Mouse (Mus musculus) C2C12 (cell line): ENCODE results near the gene Eed. TPM values are rescaled to one million over a fixed set of nuclear protein-coding genes. Genes with fewer than 3 reads are reported as not detected.

ENCODE experiments used
- H3K27me3 ChIP-seq: one replicate; pipeline ENCODE4 v1.6.1; 2011; ENCODE audit not compliant: control insufficient read depth, insufficient read depth, insufficient read length
- H3K36me3 ChIP-seq: one replicate; pipeline ENCODE4 v1.6.1; 2011; ENCODE audit not compliant: control insufficient read depth, insufficient read depth
- H3K4me3 ChIP-seq: one replicate; pipeline ENCODE4 v1.5.1; 2011; ENCODE audit warnings: mild to moderate bottlenecking, control low read depth; ENCODE audit not compliant: poor library complexity, insufficient read depth, severe bottlenecking
- H3K79me2 ChIP-seq: one replicate; pipeline ENCODE4 v1.6.1; 2011; ENCODE audit not compliant: control insufficient read depth, insufficient read depth
- H3K79me3 ChIP-seq: one replicate; pipeline ENCODE4 v1.6.1; 2011; ENCODE audit warnings: low read depth, control low read depth
- H3ac ChIP-seq: one replicate; pipeline ENCODE3; 2011; ENCODE audit warnings: low read depth; ENCODE audit not compliant: control insufficient read depth, insufficient read length
- CEBPB ChIP-seq: IDR thresholded peaks from one replicate; pipeline ENCODE4 v1.6.1; 2011; ENCODE audit warnings: low read depth, mild to moderate bottlenecking, control low read depth, moderate library complexity
- CTCF ChIP-seq: IDR thresholded peaks from one replicate; pipeline ENCODE4 v1.5.1; 2011; ENCODE audit not compliant: control insufficient read depth, insufficient read depth, insufficient read length
- FOSL1 ChIP-seq: IDR thresholded peaks from one replicate; pipeline ENCODE4 v1.8.0; 2011; ENCODE audit warnings: mild to moderate bottlenecking, low read length; ENCODE audit not compliant: poor library complexity, insufficient read depth, severe bottlenecking
- MAX ChIP-seq: IDR thresholded peaks from one replicate; pipeline ENCODE4 v1.6.1; 2011; ENCODE audit warnings: mild to moderate bottlenecking, control low read depth
- MYOD1 ChIP-seq: IDR thresholded peaks from one replicate; pipeline ENCODE4 v1.6.1; 2011; ENCODE audit warnings: low read depth; ENCODE audit not compliant: control insufficient read depth, insufficient read length
- MYOG ChIP-seq: IDR thresholded peaks from one replicate; pipeline ENCODE4 v1.6.1; 2011; ENCODE audit not compliant: control insufficient read depth, insufficient read length; ENCODE audit errors: extremely low read depth
- USF1 ChIP-seq: IDR thresholded peaks from one replicate; pipeline ENCODE4 v1.6.1; 2011; ENCODE audit warnings: low read depth, mild to moderate bottlenecking, control low read depth, moderate library complexity
- polyA plus RNA-seq: library from polyadenylated mRNA; unstranded; fragments of >200 nt; fragmentation: generic; extraction: Trizol; gene quantifications from one replicate; pipeline ENCODE4 v1.2.1, GENCODE M21; 2012; ENCODE audit warnings: missing spikeins

Gene Eed
- polyA plus RNA-seq, 1 experiment, result 34.0 TPM

DNA sequence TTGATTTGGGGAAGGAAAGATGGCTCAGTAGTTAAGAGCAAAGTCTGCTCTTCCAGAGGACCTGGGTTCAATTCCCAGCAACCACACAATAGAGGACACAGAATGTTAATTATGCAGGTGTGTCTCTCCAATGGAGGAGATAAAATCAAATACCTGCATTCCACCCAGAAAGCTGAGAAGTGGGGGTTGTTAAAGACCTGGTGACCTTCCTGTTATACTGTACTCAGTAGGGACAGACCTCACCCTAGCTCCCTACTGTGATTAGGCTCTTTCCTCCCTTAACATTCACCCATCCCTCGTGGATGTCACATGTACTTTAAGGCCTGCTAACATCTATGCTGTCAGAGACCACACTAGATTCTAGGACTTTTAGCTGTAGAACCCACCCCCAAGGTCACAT lies 5.2 kb downstream of the Eed start:
- TF ChIP-seq USF1, result no peak
- TF ChIP-seq CTCF, result no peak
- TF ChIP-seq CEBPB, result no peak
- no peak for TF ChIP-seq MYOG
- no peak for TF ChIP-seq FOSL1
- TF ChIP-seq MAX, result no peak
- TF ChIP-seq MYOD1, result no peak
- H3ac ChIP-seq, result no peak overlapping the region
- peaks cover 64% of the 10 kb centered on the region for H3K79me3 ChIP-seq
- H3K4me3 ChIP-seq, result no peak overlapping the region
- peaks cover 56% of the 10 kb centered on the region for H3K36me3 ChIP-seq
- peaks cover 94% of the 10 kb centered on the region for H3K79me2 ChIP-seq
- no peaks in the 10 kb centered on the region for H3K27me3 ChIP-seq

DNA sequence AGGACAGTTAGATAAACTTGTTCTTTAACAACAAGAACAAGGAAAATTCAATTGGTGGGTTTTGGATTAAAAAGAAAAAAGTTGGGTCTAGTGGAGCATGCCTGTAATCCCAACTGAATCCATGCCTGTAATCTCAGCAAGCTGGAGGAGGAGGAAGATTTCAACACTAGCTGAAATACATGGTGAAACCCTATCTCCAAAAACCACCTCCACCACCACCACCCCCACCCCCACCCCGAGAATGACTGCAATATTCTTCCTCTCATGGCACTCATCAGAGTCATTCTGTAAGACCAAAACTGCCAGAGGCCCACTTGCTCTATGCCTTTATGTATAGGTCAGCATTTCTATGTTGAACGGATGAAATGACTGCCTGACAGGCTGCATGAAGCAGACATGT lies 13.5 kb downstream of the Eed start:
- Histone ChIP-seq H3ac (no peak overlapping the region), H3K79me3 (peaks cover 3% of the 10 kb centered on the region), H3K27me3 (no peaks in the 10 kb centered on the region), H3K36me3 (peaks cover 62% of the 10 kb centered on the region), H3K79me2 (peaks cover 22% of the 10 kb centered on the region), H3K4me3 (no peak overlapping the region)
- no peak for TF ChIP-seq MYOD1
- no peak for TF ChIP-seq MAX
- TF ChIP-seq USF1, result no peak
- TF ChIP-seq MYOG, result no peak
- TF ChIP-seq CTCF, result no peak
- no peak for TF ChIP-seq FOSL1
- no peak for TF ChIP-seq CEBPB

DNA sequence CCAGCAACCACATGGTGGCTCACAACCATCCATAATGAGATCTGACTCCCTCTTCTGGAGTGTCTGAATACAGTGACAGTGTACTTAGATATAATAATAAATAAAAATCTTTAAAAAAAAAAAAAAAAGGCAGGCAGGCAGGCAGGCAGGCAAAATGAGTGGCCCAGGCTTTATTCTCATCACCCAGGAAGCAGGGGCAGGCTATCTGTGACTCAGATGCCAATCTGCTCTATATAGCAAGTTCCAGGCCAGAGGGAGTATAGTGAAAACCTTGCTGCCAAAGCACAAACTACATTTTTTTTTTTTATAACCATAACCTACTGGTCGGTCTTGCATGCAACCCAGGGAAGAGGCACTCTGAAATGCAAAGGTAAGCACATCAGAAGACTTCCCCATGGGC lies 14.0 kb downstream of the Eed start:
- H3K36me3 ChIP-seq, result peaks cover 58% of the 10 kb centered on the region
- H3K79me3 ChIP-seq, result peaks cover 3% of the 10 kb centered on the region
- H3ac ChIP-seq, result no peak overlapping the region
- TF ChIP-seq CEBPB (no peak), MAX (no peak), USF1 (no peak), MYOG (no peak), MYOD1 (no peak), FOSL1 (no peak), CTCF (no peak)
- no peak overlapping the region for H3K4me3 ChIP-seq
- H3K79me2 ChIP-seq, result peaks cover 19% of the 10 kb centered on the region
- H3K27me3 ChIP-seq, result no peaks in the 10 kb centered on the region

DNA sequence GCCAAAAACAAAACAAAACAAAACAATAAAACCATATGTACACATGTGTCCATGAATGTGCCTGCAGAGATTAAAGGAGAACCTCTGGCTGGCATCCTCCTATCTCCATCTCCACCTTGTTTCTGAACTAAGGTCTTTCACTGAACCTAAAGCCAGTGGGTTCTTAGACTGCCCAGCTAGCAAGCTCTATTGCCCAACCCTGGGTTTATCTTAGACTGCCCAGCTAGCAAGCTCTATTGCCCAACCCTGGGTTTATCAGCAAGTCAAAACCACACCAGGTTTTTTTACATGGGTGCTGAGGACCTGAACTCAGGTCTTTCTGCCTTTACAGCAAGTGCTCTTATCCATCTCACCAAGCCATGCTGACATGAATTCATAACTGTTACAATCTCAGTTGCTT lies 17.6 kb downstream of the Eed start:
- no peak overlapping the region for H3K4me3 ChIP-seq
- peaks cover 4% of the 10 kb centered on the region for H3K79me2 ChIP-seq
- H3ac ChIP-seq, result no peak overlapping the region
- H3K79me3 ChIP-seq, result peaks cover 3% of the 10 kb centered on the region
- H3K36me3 ChIP-seq, result peaks cover 51% of the 10 kb centered on the region
- no peak for TF ChIP-seq CTCF
- TF ChIP-seq CEBPB, result no peak
- no peak for TF ChIP-seq MYOD1
- H3K27me3 ChIP-seq, result no peaks in the 10 kb centered on the region

DNA sequence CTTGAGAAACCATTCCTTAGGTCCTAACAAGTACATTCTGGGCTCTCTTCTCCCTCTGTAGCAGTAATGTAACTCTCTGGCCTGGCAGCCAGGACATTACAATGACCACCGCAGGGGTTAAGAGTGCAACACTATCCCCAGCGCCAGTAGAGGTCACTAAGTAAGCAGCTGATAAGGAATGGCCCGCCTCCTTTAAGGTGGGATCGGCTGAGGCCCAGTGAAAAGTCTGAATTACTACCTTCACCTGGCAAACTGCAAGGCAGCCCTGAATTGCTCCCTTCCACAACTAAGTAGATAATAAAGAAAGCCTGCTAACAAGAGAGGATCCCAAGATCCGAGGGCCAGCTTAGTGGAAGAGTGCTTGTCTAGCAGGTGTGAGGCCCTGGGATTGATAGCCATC lies 23.5 kb downstream of the Eed start:
- TF ChIP-seq CTCF (no peak), MYOG (no peak), CEBPB (no peak), USF1 (no peak), FOSL1 (no peak), MAX (no peak), MYOD1 (no peak)
- Histone ChIP-seq H3K79me3 (no peaks in the 10 kb centered on the region), H3K79me2 (peaks cover 4% of the 10 kb centered on the region), H3K36me3 (peaks cover 64% of the 10 kb centered on the region), H3K4me3 (no peak overlapping the region), H3ac (no peak overlapping the region), H3K27me3 (no peaks in the 10 kb centered on the region)

DNA sequence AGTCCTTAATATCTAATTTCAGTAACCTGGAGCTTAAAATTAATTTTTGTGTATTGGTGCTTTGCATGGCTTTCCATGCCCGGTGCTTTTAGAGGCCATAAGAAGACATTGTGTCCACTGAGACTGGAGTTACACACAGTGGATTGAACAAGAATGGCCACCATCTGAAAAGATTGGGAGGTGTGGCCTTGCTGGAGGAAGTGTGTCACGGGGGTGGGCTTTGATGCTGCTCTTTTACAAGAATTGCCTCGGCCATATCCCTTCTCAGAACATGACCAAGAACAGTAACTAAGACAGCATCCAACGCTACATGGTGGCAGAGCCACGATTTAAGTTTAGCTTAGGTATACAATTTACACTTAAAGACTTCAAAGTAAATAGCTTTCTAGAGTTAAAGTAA lies 26.5 kb downstream of the Eed start:
- no peaks in the 10 kb centered on the region for H3K27me3 ChIP-seq
- H3ac ChIP-seq, result no peak overlapping the region
- no peak for TF ChIP-seq FOSL1
- no peak for TF ChIP-seq MAX
- TF ChIP-seq MYOG, result no peak
- TF ChIP-seq MYOD1, result no peak
- no peak for TF ChIP-seq USF1
- no peak for TF ChIP-seq CEBPB
- TF ChIP-seq CTCF, result no peak
- no peaks in the 10 kb centered on the region for H3K79me3 ChIP-seq
- H3K79me2 ChIP-seq, result no peaks in the 10 kb centered on the region
- H3K36me3 ChIP-seq, result peaks cover 51% of the 10 kb centered on the region
- H3K4me3 ChIP-seq, result no peak overlapping the region
